Mouse (Mus musculus): Measurements from ENCODE around the gene Car12.
A peak's percentile ranks its signal among the peaks of the same experiment; 100 is the strongest.

The Car12 gene

GRCm38 (mm10) chr9:66714022-66714515 is 583 bp downstream of the Car12 start:
- peak; percentile 22 for DNase-seq

GRCm38 (mm10) chr9:66715361-66715760 is 1.9 kb downstream of the Car12 start:
- DNase-seq, result no peak

- no peak for DNase-seq
Measured at GRCm38 (mm10) chr9:66716533-66716932, 3.0 kb downstream of the Car12 start.

- DNase-seq, result peak; percentile 20
Measured at GRCm38 (mm10) chr9:66720686-66721450, 7.4 kb downstream of the Car12 start.

- DNase-seq, result no peak
Measured at GRCm38 (mm10) chr9:66722187-66722868, 8.8 kb downstream of the Car12 start.

- no peak for DNase-seq
Measured at GRCm38 (mm10) chr9:66722869-66723272, 9.4 kb downstream of the Car12 start.

- DNase-seq, result no peak
Measured at GRCm38 (mm10) chr9:66725591-66725990, 12.1 kb downstream of the Car12 start.

- no peak for DNase-seq
Measured at GRCm38 (mm10) chr9:66727333-66727732, 13.8 kb downstream of the Car12 start.

GRCm38 (mm10) chr9:66730556-66730955 is 17.1 kb downstream of the Car12 start:
- no peak for DNase-seq

GRCm38 (mm10) chr9:66731284-66731683 is 17.8 kb downstream of the Car12 start:
- no peak for DNase-seq

GRCm38 (mm10) chr9:66732791-66733691 is 19.6 kb downstream of the Car12 start:
- DNase-seq, result peak; percentile 20

GRCm38 (mm10) chr9:66734568-66734967 is 21.1 kb downstream of the Car12 start:
- DNase-seq, result no peak

- no peak for DNase-seq
Measured at GRCm38 (mm10) chr9:66735122-66735521, 21.6 kb downstream of the Car12 start.

- DNase-seq, result no peak
Measured at GRCm38 (mm10) chr9:66736016-66736415, 22.5 kb downstream of the Car12 start.

- DNase-seq, result no peak
Measured at GRCm38 (mm10) chr9:66736551-66736950, 23.1 kb downstream of the Car12 start.

- DNase-seq, result no peak
Measured at GRCm38 (mm10) chr9:66739516-66739915, 26.0 kb downstream of the Car12 start.

GRCm38 (mm10) chr9:66744531-66744930 is 31.0 kb downstream of the Car12 start:
- no peak for DNase-seq

GRCm38 (mm10) chr9:66748390-66748789 is 34.9 kb downstream of the Car12 start:
- DNase-seq, result no peak

- DNase-seq, result no peak
Measured at GRCm38 (mm10) chr9:66752849-66753248, 39.4 kb downstream of the Car12 start.

- DNase-seq, result no peak
Measured at GRCm38 (mm10) chr9:66760991-66761390, 47.5 kb downstream of the Car12 start.

- DNase-seq, result no peak
Measured at GRCm38 (mm10) chr9:66768721-66769120, 55.2 kb downstream of the Car12 start.

GRCm38 (mm10) chr9:66769275-66769674 is 55.8 kb downstream of the Car12 start:
- no peak for DNase-seq

GRCm38 (mm10) chr9:66770701-66771100 is 57.2 kb downstream of the Car12 start:
- DNase-seq, result no peak
